Mouse (Mus musculus): ENCODE results near the gene Canx.
"Not testable (repeated sequence)": the region's sequence is repeated elsewhere in the genome, so short reads cannot be mapped to it uniquely, and the experiment has no call there.

Canx gene

DNA sequence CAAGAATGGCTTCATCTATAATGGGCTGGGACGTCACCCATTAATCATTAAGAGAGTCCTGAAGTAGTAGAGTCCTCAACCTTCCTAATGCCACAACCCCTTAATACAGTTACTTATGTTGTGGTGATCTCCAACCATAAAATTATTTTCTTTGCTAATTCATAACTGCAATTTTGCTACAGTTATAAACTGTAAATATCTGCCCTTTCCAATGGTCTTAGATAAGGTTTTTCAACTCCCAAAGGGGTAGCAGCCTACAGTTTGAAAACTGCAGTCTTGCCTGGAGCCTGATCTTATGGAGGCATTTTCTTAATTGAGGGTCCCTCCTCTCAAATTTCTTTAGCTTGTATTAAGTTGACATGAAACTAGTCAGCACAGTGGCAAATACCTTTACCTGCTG, 3.9 kb upstream of the Canx start:
- no peak for DNase-seq

DNA sequence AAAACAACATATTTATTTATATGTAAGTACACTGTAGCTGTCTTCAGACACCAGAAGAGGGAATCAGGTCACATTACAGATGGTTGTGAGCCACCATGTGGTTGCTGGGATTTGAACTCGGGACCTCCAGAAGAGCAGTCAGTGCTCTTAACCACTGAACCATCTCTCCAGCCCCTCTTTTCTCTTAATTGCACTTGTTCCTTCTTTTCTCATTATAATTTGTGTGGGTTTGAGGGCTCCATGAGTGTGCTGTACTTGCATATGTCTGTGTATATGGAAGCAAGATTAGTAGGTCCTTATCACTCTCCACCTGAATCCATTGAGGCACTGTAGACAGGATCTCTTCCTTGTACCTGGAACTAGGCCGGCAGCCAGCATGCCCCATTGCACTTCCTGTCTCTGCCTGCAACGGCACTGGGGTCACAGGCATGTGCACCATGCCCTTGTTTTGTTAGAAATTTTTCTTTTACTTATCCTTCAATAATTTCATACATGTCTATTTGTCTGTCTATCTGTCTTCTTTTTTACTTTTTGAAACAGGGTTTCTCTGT, 2.7 kb upstream of the Canx start:
- DNase-seq, result peak; percentile 15

- no peak for DNase-seq
Measured at GRCm38 (mm10) chr11:50326302-50326966, 961 bp upstream of the Canx start.

GRCm38 (mm10) chr11:50324751-50325471, 562 bp downstream of the Canx start:
- DNase-seq, result no peak

DNA sequence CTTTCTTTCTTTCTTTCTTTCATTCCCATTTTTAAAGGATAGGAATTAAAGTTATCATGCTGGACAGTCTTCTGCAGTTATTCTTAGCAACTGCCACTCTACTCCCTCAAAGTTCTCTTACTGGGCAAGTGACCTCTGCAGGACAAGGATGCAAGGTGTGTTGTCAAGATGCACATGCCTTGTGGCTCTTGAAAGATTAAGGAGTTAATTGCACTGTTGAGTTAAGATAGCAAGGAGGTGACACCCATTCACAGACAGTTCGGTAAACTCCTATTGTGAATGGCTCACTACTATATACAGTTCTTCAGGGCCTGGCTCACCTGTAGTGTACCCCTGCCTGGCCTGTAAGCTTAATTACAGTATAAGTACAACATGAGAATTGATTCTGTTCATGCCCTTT, 1.6 kb downstream of the Canx start:
- DNase-seq, result no peak

DNA sequence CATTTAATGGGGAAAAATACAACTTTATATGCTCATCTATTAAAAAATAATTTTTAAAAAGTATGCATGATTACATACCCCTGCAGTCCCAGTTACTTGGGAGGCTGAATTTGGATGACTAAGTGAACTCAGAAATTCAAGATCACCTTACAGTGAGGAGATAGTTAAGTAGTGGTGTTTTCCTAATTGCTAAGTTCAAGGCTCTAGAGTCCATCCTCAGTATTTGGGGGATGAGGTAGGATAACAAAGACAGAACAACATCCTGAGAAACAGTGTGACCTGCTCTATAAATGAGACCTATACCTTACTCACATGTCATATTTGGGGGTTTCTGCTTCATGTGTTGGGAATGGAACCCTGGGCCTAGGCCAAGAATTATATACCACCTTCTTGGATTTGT, 3.1 kb downstream of the Canx start:
- DNase-seq, result no peak

DNA sequence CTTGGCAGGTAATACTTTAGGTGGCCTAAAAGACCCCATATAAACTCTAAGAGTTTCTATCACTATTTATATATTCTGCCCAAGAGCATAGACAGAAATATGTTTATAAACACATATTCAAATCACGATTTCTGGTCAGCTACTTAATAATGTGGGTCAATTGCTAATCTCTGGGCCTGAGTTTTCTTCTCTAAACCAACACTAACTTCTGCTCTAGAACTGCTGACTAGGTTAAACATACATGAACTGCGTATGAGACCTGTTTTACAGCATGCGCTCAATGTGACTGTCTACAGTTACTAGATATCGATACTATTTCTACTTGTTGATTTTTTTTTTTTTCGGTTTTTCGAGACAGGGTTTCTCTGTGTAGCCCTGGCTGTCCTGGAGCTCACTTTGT, 4.2 kb downstream of the Canx start:
- no peak for DNase-seq

DNA sequence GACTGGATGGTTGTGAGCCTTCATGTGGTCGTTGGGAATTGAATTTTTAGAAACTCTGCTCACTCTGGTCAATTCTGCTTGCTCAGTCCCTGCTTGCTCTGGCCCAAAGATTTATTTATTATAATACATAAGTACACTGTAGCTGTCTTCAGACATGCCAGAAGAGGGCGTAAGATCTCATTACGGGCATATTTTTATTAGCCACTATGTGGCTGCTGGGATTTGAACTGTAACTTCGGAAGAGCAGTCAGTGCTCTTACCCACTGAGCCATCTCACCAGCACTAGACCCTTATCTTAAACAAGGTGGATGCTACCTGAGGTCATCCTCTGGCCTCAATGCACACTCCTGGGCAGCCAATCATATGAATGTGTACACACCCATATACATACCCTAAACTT, 6.1 kb downstream of the Canx start:
- DNase-seq, result not testable (repeated sequence)

GRCm38 (mm10) chr11:50312803-50313202, 12.7 kb downstream of the Canx start:
- DNase-seq, result no peak

GRCm38 (mm10) chr11:50303406-50303805, 22.1 kb downstream of the Canx start:
- DNase-seq, result no peak

GRCm38 (mm10) chr11:50292190-50292855, 33.1 kb downstream of the Canx start, which contains the start of gene Maml1:
Maml1 (minus strand) TSS chr11:50292311.
- DNase-seq, result peak; percentile 96

DNA sequence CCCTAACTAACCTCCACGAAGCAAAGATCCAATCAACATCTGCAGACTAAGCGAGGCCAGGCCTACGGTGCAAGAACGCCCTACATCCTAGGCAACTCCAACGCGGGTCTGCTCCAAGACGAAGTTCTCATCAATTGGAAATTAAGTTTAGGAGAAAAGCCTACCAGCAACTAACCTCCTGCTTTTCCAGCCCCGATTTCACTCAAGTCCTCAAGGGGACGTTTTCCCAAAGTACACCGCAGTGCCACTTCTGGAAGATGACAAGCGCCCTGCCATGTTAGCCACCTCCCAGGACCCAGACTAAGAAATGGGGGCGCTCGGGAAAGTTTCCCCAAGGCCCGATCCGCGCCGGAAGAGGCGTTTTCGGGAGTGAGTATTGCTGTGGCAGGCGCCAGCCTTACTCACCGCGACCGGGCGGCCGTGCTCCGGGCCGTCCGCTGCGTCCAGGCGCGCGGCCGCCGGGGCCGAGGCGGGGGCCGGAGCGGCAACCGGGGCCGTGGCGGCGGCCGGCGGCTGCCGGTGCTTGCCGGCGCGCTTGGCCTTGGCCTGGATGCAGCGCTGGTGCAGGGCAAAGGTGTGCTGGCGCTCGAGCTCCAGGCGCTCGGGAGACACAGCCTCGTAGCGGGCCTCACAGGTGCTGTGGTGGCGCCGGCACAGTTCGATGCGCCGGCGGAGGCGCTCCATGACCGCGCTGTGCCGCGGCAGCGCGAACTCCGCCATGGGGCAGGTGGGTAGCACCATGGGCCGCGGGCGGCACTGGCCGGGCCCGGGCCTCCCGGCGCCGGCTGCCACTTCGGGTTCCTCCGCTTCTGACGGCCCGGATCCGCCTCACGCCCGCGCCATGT, 33.9 kb downstream of the Canx start:
- DNase-seq, result peak; percentile 59

DNA sequence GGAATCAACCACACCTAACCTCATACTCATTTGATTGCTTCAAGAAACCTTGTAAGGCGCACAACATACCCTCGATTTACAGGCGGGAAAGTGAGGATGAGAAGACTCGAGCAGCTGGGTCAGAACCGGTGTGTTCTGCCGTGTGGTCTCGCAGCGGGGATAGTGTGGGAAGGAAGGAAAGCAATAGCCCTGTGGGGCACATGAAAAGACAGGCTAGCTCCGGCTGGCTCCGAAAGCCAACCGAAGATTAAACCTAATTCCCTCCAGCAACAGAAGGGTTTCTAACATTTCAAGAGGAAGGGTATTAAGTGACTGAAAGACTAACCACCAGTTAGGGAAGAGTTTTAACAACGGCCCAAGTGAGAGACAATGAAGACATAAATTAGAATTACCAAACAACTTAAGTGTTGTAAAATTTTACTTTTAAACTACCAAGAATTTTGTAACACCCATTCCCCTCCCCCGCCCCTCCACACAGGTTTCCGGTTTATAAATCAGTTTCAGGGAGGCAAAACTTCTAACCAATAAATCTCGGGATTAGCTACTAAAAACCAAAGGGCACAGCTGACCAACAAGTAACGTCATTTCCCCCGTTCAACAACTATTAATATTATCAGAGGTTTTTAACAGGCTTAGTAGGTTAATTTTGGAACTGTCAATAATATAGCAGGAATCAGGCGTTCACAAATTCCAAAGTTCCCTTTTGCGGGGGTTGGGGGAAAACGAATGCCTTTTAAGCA, 34.8 kb downstream of the Canx start:
- no peak for DNase-seq

GRCm38 (mm10) chr11:50286428-50286827, 39.0 kb downstream of the Canx start:
- DNase-seq, result no peak

DNA sequence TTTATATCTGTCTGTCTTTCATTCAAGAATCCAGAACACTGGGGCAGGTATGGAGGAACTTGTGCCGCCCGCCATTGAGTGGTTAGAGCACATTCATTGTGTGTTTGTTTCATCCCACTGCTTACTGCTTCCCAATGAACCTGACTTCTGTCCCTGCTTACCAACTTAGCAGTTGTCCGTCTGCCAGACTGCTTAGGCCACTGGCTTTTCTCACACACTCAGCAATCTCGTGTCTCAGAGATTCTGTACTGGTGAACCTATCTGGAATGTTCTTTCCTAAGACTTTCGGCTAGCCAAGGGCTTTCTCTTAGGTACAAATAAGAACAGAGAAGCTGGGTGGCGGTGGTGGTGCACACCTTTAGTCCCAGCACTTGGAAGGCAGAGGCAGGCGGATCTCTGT, 39.8 kb downstream of the Canx start:
- no peak for DNase-seq

DNA sequence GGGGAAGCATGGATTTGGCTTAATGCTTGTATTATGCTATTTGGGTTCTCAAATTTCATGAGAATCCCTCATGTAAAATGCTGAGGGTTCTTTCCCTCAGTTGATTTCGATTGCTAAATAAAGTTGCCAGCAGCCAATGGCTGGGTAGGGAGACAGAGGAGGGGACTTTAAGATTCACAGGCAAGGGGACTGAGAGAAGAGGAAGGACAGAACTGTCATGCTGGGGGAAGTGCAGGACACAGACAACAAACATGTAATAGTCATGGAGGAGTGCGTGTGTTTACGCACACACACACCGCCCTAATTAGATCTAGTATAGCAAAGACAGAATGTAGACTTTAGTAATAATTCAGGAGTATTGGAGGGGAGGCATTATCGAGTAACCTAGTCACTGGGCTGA, 40.2 kb downstream of the Canx start:
- no peak for DNase-seq

DNA sequence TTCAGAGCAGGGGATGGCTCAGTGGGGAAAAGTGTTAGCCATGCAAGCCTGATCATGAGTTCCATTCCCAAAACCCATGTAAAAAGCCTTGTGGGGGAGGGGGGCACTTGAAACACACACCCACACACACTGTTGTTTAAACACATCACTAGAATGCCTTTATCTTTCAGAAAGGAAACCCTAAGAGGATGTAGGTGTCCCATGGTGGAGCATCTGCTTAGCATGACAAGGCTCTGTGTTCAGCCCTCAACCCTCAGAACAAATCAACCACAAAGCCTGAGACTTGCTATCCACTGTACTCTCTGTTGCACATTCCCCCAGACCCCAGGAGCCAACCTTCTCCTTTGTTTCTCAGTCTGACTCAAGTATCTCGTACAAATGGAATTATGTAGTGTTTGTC, 45.4 kb downstream of the Canx start:
- DNase-seq, result peak; percentile 14

- DNase-seq, result no peak
Measured at GRCm38 (mm10) chr11:50279005-50279404, 46.5 kb downstream of the Canx start.

DNA sequence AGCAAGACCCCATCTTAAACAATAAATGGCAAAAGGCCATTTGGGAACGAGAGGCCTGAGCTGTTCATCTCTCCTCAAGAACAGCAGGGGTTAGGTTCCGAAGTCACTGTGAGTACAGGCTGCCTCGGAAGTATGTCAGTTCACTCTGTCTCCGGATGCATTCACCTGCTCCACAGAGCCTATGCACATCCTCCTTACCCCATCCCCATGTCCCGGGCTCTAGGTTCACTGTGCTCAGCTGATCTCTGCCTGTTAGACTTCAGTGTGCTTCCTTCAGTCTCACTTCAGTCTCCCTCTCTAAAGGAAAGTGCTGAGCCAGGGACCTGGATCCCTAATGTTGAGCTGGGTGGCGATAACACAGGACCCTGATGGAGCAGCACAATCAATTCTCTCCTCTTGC, 47.8 kb downstream of the Canx start:
- no peak for DNase-seq

DNA sequence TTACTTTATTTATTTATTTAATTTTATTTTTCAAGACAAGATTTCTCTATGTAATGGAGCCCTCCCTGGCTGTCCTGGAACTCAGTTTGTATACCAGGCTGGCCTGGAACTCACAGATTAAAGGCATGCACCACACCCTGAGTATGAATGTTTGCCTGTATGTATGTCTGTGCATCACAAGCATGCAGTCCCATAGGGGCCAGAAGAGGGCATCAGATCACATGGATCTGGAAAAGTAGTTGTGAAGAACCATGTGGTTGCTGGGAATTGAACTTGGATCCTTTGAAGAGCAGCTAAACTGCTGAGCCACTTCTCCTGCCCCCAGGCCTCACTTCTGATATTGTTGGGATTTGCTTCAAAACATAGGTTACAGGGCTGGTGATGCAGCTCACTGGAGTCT, 48.4 kb downstream of the Canx start:
- DNase-seq, result no peak

- no peak for DNase-seq
Measured at GRCm38 (mm10) chr11:50275568-50276151, 49.8 kb downstream of the Canx start.

DNA sequence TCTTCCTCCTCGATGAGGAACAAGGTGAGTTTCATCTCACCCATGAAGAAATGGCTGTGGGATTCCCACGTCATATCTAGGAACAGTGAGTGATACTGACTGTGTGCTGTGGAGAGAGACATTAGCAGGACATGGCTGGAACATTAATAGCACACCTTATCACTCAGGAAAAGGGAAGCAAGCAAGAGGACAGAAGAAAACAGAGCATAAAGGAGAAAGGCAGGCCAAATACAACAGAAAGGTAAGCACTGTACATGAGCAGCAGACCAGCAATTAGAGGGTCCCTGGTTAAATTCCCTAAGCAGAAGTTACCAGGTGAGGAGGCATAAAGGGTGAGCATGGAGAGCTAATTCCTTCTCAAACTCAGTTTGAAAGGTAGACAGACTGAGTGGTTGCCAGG, 50.4 kb downstream of the Canx start:
- no peak for DNase-seq

Measured in thymus, postnatal 14 days (tissue).